Mouse (Mus musculus): ENCODE data around the gene Hspb3.

The Hspb3 gene

GRCm38 (mm10) chr13:113635799-113636222 is 27.7 kb downstream of the Hspb3 start:
- DNase-seq (ENCODE audit: low spot score): no peak

- no peak for DNase-seq (ENCODE audit: low spot score)
These were observed 28.6 kb downstream of the Hspb3 start for GRCm38 (mm10) chr13:113634732-113635481.

- no peak for DNase-seq (ENCODE audit: low spot score)
These were observed 31.0 kb downstream of the Hspb3 start for GRCm38 (mm10) chr13:113632506-113632905.

- no peak for DNase-seq (ENCODE audit: low spot score)
These were observed 35.9 kb downstream of the Hspb3 start for GRCm38 (mm10) chr13:113627601-113628000.

GRCm38 (mm10) chr13:113622865-113623255 is 40.6 kb downstream of the Hspb3 start:
- DNase-seq (ENCODE audit: low spot score): no peak

- no peak for DNase-seq (ENCODE audit: low spot score)
These were observed 41.2 kb downstream of the Hspb3 start for GRCm38 (mm10) chr13:113622122-113622864.

- no peak for DNase-seq (ENCODE audit: low spot score)
These were observed 44.5 kb downstream of the Hspb3 start for GRCm38 (mm10) chr13:113619003-113619402.

- peak; percentile 94 for DNase-seq (ENCODE audit: low spot score)
These were observed 45.3 kb downstream of the Hspb3 start, which contains the start of gene Snx18 for GRCm38 (mm10) chr13:113617891-113618823. Gene Snx18 (minus strand): TSS chr13:113618564.

GRCm38 (mm10) chr13:113617338-113617890 is 46.1 kb downstream of the Hspb3 start:
- DNase-seq (ENCODE audit: low spot score): peak; percentile 42

GRCm38 (mm10) chr13:113616751-113617337 is 46.6 kb downstream of the Hspb3 start:
- no peak for DNase-seq (ENCODE audit: low spot score)

GRCm38 (mm10) chr13:113615971-113616671 is 47.4 kb downstream of the Hspb3 start:
- peak; percentile 26 for DNase-seq (ENCODE audit: low spot score)

- peak; percentile 63 for DNase-seq (ENCODE audit: low spot score)
These were observed 47.9 kb downstream of the Hspb3 start for GRCm38 (mm10) chr13:113615546-113615941.

GRCm38 (mm10) chr13:113614635-113615545 is 48.6 kb downstream of the Hspb3 start:
- DNase-seq (ENCODE audit: low spot score): peak; percentile 77

GRCm38 (mm10) chr13:113613882-113614281 is 49.6 kb downstream of the Hspb3 start:
- no peak for DNase-seq (ENCODE audit: low spot score)

- no peak for DNase-seq (ENCODE audit: low spot score)
These were observed 50.1 kb downstream of the Hspb3 start for GRCm38 (mm10) chr13:113613341-113613740.

Measured in retina, embryonic 14.5 days (tissue).